Mouse (Mus musculus): ENCODE data around the gene Gfpt1.

- TF ChIP-seq CTCF (IDR thresholded peaks at IDR 0.05; ENCODE audit: low read depth) (no peak), EP300 (IDR thresholded peaks at IDR 0.05; ENCODE audit: low read depth) (no peak)
Measured at GRCm38 (mm10) chr6:86997360-86997759, 45.3 kb upstream of the Gfpt1 start.

All from heart, postnatal 0 days (tissue).